Mouse (Mus musculus) 416B (cell line): ENCODE results near the gene Tgm6.

Experiments used
- DNase-seq: peaks from one replicate; pipeline ENCODE4 v3.0.0; 2011; ENCODE audit warnings: low read depth

Gene Tgm6

GRCm38 (mm10) chr2:130178706-130179506 lies 66.7 kb downstream of the Tgm6 start, which contains the start of gene Snrpb:
TSS of gene Snrpb (minus strand) at chr2:130179403.
- DNase-seq: peak; percentile 91

DNA sequence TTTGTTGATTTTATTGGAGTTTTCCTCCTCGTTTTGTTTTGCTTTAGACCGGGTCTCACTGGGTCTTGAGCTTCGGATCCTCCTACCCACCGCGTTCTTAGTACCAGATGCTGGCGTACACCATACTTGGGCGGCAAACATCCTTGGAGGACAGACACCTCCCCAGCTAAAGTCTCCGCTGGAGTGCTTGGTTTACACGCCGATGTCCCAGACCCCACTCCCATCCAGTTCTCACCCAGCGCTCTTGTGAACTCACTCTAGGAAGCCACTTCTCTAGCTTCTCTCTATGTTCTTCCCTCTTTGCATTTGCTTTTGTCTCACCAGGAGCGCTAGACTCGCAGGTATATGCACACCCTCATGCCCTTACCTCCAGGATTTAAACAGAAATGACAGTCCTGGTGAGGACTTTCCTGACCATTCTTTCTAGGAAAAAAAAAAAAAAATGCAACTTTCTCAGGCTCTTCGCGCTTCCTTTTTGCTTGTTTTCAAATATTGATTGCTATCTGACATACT lies 67.3 kb downstream of the Tgm6 start:
- DNase-seq: no peak

DNA sequence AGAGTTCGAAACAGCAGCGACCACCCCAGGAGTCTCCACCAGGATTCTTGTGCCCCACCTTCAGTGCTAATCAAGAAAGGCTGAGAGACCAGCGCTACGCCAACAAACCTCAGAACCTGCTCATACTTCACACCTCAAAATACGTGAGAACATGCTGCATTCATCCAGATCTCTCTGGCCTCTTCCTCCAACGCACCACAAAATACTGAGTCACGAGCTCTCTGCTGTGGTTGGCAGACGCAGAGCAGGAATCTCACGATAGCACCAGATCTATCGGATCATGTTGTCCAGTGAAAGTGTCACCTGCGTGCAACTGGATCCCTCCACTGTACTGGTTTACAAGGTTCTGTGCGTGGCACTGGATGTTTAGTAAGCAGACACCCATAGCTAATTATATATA lies 76.2 kb downstream of the Tgm6 start:
- DNase-seq: no peak

DNA sequence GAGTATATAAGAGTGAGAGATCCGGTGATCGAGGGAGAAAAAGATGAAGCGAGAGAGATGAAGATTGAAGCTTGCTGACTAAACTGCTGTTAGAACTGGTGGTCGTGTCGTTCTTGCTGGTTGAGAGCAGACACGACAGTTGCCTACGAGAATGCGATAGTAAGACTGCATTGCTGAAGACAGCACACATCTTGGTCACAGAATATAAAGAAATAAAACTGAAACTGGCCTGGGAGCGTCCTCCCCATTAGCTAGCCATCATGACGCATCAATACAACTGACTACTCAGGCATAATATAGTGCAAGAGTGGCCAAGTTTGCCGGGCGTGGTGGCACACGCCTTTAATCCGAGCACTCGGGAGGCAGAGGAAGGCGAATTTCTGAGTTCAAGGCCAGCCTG lies 82.7 kb downstream of the Tgm6 start, which contains the start of gene Tmc2:
Tmc2 (plus strand) TSS at position 301 of the 400 bp plus-strand sequence.
- no peak for DNase-seq

GRCm38 (mm10) chr2:130200961-130201360 lies 88.7 kb downstream of the Tgm6 start:
- DNase-seq: no peak
